Mouse (Mus musculus): Measurements from ENCODE around the gene Ap3m1.

Ap3m1 gene

GRCm38 (mm10) chr14:20999617-21000016, 52.7 kb downstream of the Ap3m1 start:
- DNase-seq: no peak

- no peak for DNase-seq
Measured at GRCm38 (mm10) chr14:20997548-20997947, 54.8 kb downstream of the Ap3m1 start.

GRCm38 (mm10) chr14:20996361-20996760, 55.9 kb downstream of the Ap3m1 start:
- DNase-seq: no peak

GRCm38 (mm10) chr14:20995497-20995896, 56.8 kb downstream of the Ap3m1 start:
- DNase-seq: no peak

- DNase-seq: no peak
Measured at GRCm38 (mm10) chr14:20994475-20994874, 57.8 kb downstream of the Ap3m1 start.

- peak; percentile 39 to 47 for DNase-seq
Measured at GRCm38 (mm10) chr14:20993067-20993691, 59.1 kb downstream of the Ap3m1 start.

GRCm38 (mm10) chr14:20991492-20991891, 60.8 kb downstream of the Ap3m1 start:
- no peak for DNase-seq

- peak in 1 of 2 experiments; percentile 7 for DNase-seq
Measured at GRCm38 (mm10) chr14:20985482-20985881, 66.8 kb downstream of the Ap3m1 start.

GRCm38 (mm10) chr14:20983832-20984231, 68.5 kb downstream of the Ap3m1 start:
- DNase-seq: no peak

All from B cell, adult 2 months (primary cell).